Mouse (Mus musculus): ENCODE measurements at regions not wholly inside any gene's neighbourhood (a gene's known extent, or its start where the extent isn't known, plus 50 kb on each side); places are given as distances from the start of the nearest gene placed in this dataset.

- WGBS = 76% methylated on average over 8 of the region's 8 CpGs
- no peak for ATAC-seq
- Histone ChIP-seq H3K4me1 (replicated peaks; ENCODE audit: control insufficient read depth, insufficient read depth, low read length) (no peaks in the 10 kb centered on the region), H3K27me3 (replicated peaks; ENCODE audit: control insufficient read depth, insufficient read depth, low read length) (no peaks in the 10 kb centered on the region), H3K4me3 (ENCODE audit: low read depth, low read length) (no peak overlapping the region), H3K27ac (ENCODE audit: low read depth, low read length) (no peak overlapping the region), H3K9ac (ENCODE audit: low read depth, low read length) (no peak overlapping the region), H3K9me3 (ENCODE audit: control insufficient read depth) (no peaks in the 10 kb centered on the region), H3K4me2 (replicated peaks; ENCODE audit: low read depth) (no peak overlapping the region), H3K36me3 (ENCODE audit: control insufficient read depth, insufficient read depth) (no peaks in the 10 kb centered on the region)
- no peak for TF ChIP-seq CTCF (IDR thresholded peaks at IDR 0.05; ENCODE audit: low read depth)
Observed at GRCm38 (mm10) chr14:48357441-48357840, 88.5 kb upstream of the Tmem260 start.

GRCm38 (mm10) chr14:48358487-48359159 is 87.3 kb upstream of the Tmem260 start:
- ATAC-seq = no peak
- peak; percentile 86 for TF ChIP-seq CTCF (IDR thresholded peaks at IDR 0.05; ENCODE audit: low read depth)
- no peak overlapping the region for H3K4me2 ChIP-seq (replicated peaks; ENCODE audit: low read depth)
- no peaks in the 10 kb centered on the region for H3K4me1 ChIP-seq (replicated peaks; ENCODE audit: control insufficient read depth, insufficient read depth, low read length)
- H3K9me3 ChIP-seq (ENCODE audit: control insufficient read depth) = no peaks in the 10 kb centered on the region
- 42% methylated on average over 12 of the region's 12 CpGs for WGBS
- H3K27ac ChIP-seq (ENCODE audit: low read depth, low read length) = no peak overlapping the region
- no peaks in the 10 kb centered on the region for H3K27me3 ChIP-seq (replicated peaks; ENCODE audit: control insufficient read depth, insufficient read depth, low read length)
- no peak overlapping the region for H3K4me3 ChIP-seq (ENCODE audit: low read depth, low read length)
- no peak overlapping the region for H3K9ac ChIP-seq (ENCODE audit: low read depth, low read length)
- no peaks in the 10 kb centered on the region for H3K36me3 ChIP-seq (ENCODE audit: control insufficient read depth, insufficient read depth)

- Histone ChIP-seq H3K4me1 (replicated peaks; ENCODE audit: control insufficient read depth, insufficient read depth, low read length) (no peaks in the 10 kb centered on the region), H3K27ac (ENCODE audit: low read depth, low read length) (no peak overlapping the region), H3K9ac (ENCODE audit: low read depth, low read length) (no peak overlapping the region), H3K4me2 (replicated peaks; ENCODE audit: low read depth) (no peak overlapping the region), H3K9me3 (ENCODE audit: control insufficient read depth) (no peaks in the 10 kb centered on the region), H3K27me3 (replicated peaks; ENCODE audit: control insufficient read depth, insufficient read depth, low read length) (no peaks in the 10 kb centered on the region), H3K36me3 (ENCODE audit: control insufficient read depth, insufficient read depth) (no peaks in the 10 kb centered on the region), H3K4me3 (ENCODE audit: low read depth, low read length) (no peak overlapping the region)
- 95% methylated on average over 7 of the region's 7 CpGs for WGBS
- ATAC-seq = no peak
- TF ChIP-seq CTCF (IDR thresholded peaks at IDR 0.05; ENCODE audit: low read depth) = no peak
Observed at GRCm38 (mm10) chr14:48361820-48362219, 84.1 kb upstream of the Tmem260 start.

GRCm38 (mm10) chr14:48367006-48367405 is 78.9 kb upstream of the Tmem260 start:
- ATAC-seq = no peak

GRCm38 (mm10) chr14:48370322-48370721 is 75.6 kb upstream of the Tmem260 start:
- Histone ChIP-seq H3K4me2 (replicated peaks; ENCODE audit: low read depth) (no peak overlapping the region), H3K4me3 (ENCODE audit: low read depth, low read length) (no peak overlapping the region), H3K9ac (ENCODE audit: low read depth, low read length) (no peak overlapping the region), H3K36me3 (ENCODE audit: control insufficient read depth, insufficient read depth) (no peaks in the 10 kb centered on the region), H3K27me3 (replicated peaks; ENCODE audit: control insufficient read depth, insufficient read depth, low read length) (no peaks in the 10 kb centered on the region), H3K9me3 (ENCODE audit: control insufficient read depth) (no peaks in the 10 kb centered on the region), H3K27ac (ENCODE audit: low read depth, low read length) (no peak overlapping the region), H3K4me1 (replicated peaks; ENCODE audit: control insufficient read depth, insufficient read depth, low read length) (no peaks in the 10 kb centered on the region)
- no peak for ATAC-seq
- TF ChIP-seq CTCF (IDR thresholded peaks at IDR 0.05; ENCODE audit: low read depth) = peak; percentile 89
- 0% methylated on average over 1 of the region's 1 CpGs for WGBS

More at GRCm38 (mm10) chr14:48367006-48367405, 78.9 kb upstream of the Tmem260 start:
- H3K4me3 ChIP-seq (ENCODE audit: low read depth, low read length) = no peak overlapping the region
- H3K9ac ChIP-seq (ENCODE audit: low read depth, low read length) = no peak overlapping the region
- TF ChIP-seq CTCF (IDR thresholded peaks at IDR 0.05; ENCODE audit: low read depth) = peak; percentile 91
- H3K27me3 ChIP-seq (replicated peaks; ENCODE audit: control insufficient read depth, insufficient read depth, low read length) = no peaks in the 10 kb centered on the region
- no peak overlapping the region for H3K4me2 ChIP-seq (replicated peaks; ENCODE audit: low read depth)
- no peaks in the 10 kb centered on the region for H3K36me3 ChIP-seq (ENCODE audit: control insufficient read depth, insufficient read depth)
- H3K9me3 ChIP-seq (ENCODE audit: control insufficient read depth) = no peaks in the 10 kb centered on the region
- H3K27ac ChIP-seq (ENCODE audit: low read depth, low read length) = no peak overlapping the region
- H3K4me1 ChIP-seq (replicated peaks; ENCODE audit: control insufficient read depth, insufficient read depth, low read length) = no peaks in the 10 kb centered on the region
- 14% methylated on average over 7 of the region's 7 CpGs for WGBS

GRCm38 (mm10) chr14:48371766-48372165 is 74.2 kb upstream of the Tmem260 start:
- Histone ChIP-seq H3K36me3 (ENCODE audit: control insufficient read depth, insufficient read depth) (no peaks in the 10 kb centered on the region), H3K4me3 (ENCODE audit: low read depth, low read length) (no peak overlapping the region), H3K4me2 (replicated peaks; ENCODE audit: low read depth) (no peak overlapping the region), H3K9me3 (ENCODE audit: control insufficient read depth) (no peaks in the 10 kb centered on the region), H3K9ac (ENCODE audit: low read depth, low read length) (no peak overlapping the region), H3K27me3 (replicated peaks; ENCODE audit: control insufficient read depth, insufficient read depth, low read length) (no peaks in the 10 kb centered on the region), H3K27ac (ENCODE audit: low read depth, low read length) (no peak overlapping the region), H3K4me1 (replicated peaks; ENCODE audit: control insufficient read depth, insufficient read depth, low read length) (no peaks in the 10 kb centered on the region)
- TF ChIP-seq CTCF (IDR thresholded peaks at IDR 0.05; ENCODE audit: low read depth) = peak; percentile 73
- 51% methylated on average over 5 of the region's 5 CpGs for WGBS
- no peak for ATAC-seq

Measured in intestine, postnatal 0 days (tissue).